Mouse (Mus musculus) limb, embryonic 12.5 days (tissue): ENCODE results near the gene Nrl. TPM values are rescaled to one million over a fixed set of nuclear protein-coding genes. Genes with fewer than 3 reads are reported as not detected.

Experiments
- ATAC-seq: fragments of 200-750 bp; cut with Nextera tagmentation; 2 replicates; pipeline ENCODE4 v1.8.0; 2017; ENCODE audit warnings: low read depth, moderate TSS enrichment; ENCODE audit not compliant: insufficient number of reproducible peaks, insufficient read depth, low FRiP score, low TSS enrichment
- H3K27ac ChIP-seq: fragments of 300-500 bp; sonication (generic); 2 replicates; pipeline ENCODE4 v1.5.1; 2016; ENCODE audit warnings: mild to moderate bottlenecking, moderate library complexity
- H3K27me3 ChIP-seq: fragments of 300-500 bp; sonication (generic); 2 replicates; pipeline ENCODE4 v1.6.1; 2016; ENCODE audit warnings: mild to moderate bottlenecking, moderate library complexity
- H3K36me3 ChIP-seq: fragments of 300-500 bp; sonication (generic); 2 replicates; pipeline ENCODE4 v1.6.1; 2016; ENCODE audit warnings: mild to moderate bottlenecking, moderate library complexity
- H3K4me1 ChIP-seq: fragments of 300-500 bp; sonication (generic); replicated peaks from 2 replicates; pipeline ENCODE4 v1.6.1; 2016
- H3K4me2 ChIP-seq: fragments of 300-500 bp; sonication (generic); 2 replicates; pipeline ENCODE4 v1.6.1; 2016; ENCODE audit warnings: mild to moderate bottlenecking, moderate library complexity
- H3K4me3 ChIP-seq: fragments of 300-500 bp; sonication (generic); replicated peaks from 2 replicates; pipeline ENCODE4 v1.5.1; 2016; ENCODE audit warnings: mild to moderate bottlenecking
- H3K9ac ChIP-seq: fragments of 300-500 bp; sonication (generic); replicated peaks from 2 replicates; pipeline ENCODE4 v1.6.1; 2016; ENCODE audit warnings: mild to moderate bottlenecking, moderate library complexity
- H3K9me3 ChIP-seq: fragments of 300-500 bp; sonication (generic); 2 replicates; pipeline ENCODE4 v1.6.1; 2016; ENCODE audit warnings: mild to moderate bottlenecking, moderate library complexity
- WGBS: fragments of 180-500 bp; shearing (Covaris S2); methylation state at CpG from one replicate; pipeline ENCODE4 v1.1.7; 2016; 5-methylcytosine and 5-hydroxymethylcytosine counted together
- polyA plus RNA-seq: library from polyadenylated mRNA; unstranded; fragments of >200 nt; fragmentation: Nextera tagmentation; extraction: Ambion mirVana; gene quantifications from 2 replicates; pipeline ENCODE4 v1.2.1, GENCODE M21; 2016

The Nrl gene
- polyA plus RNA-seq, 1 experiment from 2014 or later: not detected

- Histone ChIP-seq H3K9me3 (no peaks in the 10 kb centered on the region), H3K4me3 (no peak overlapping the region), H3K36me3 (no peaks in the 10 kb centered on the region), H3K4me2 (no peak overlapping the region), H3K27me3 (peaks cover 30% of the 10 kb centered on the region), H3K27ac (no peak overlapping the region), H3K9ac (no peak overlapping the region), H3K4me1 (peaks cover 9% of the 10 kb centered on the region; the same call in 1 of the 2 replicates)
- 52% methylated on average over 7 of the region's 7 CpGs for WGBS
- no peak for ATAC-seq
These were observed 17.0 kb downstream of the Nrl start for GRCm38 (mm10) chr14:55507801-55508200.

- WGBS: 82% methylated on average over 9 of the region's 9 CpGs
- no peaks in the 10 kb centered on the region for H3K9me3 ChIP-seq
- H3K4me3 ChIP-seq: no peak overlapping the region
- ATAC-seq: no peak
- peaks cover 6% of the 10 kb centered on the region; the same call in 1 of the 2 replicates for H3K4me1 ChIP-seq
- no peaks in the 10 kb centered on the region for H3K36me3 ChIP-seq
- no peak overlapping the region for H3K9ac ChIP-seq
- H3K4me2 ChIP-seq: no peak overlapping the region
- H3K27ac ChIP-seq: no peak overlapping the region
- peaks cover 12% of the 10 kb centered on the region for H3K27me3 ChIP-seq
These were observed 19.2 kb downstream of the Nrl start for GRCm38 (mm10) chr14:55505612-55506011.

- Histone ChIP-seq H3K4me1 (0 out of 2 replicates have a peak, but pooled peaks cover 3% of the 10 kb centered on the region), H3K36me3 (0 out of 2 replicates have a peak, but pooled peaks cover 13% of the 10 kb centered on the region), H3K4me3 (no peak overlapping the region), H3K27ac (no peak overlapping the region), H3K27me3 (no peaks in the 10 kb centered on the region), H3K9ac (no peak overlapping the region; the same call in 1 of the 2 replicates), H3K4me2 (no peak overlapping the region), H3K9me3 (no peaks in the 10 kb centered on the region)
- 30% methylated on average over 6 of the region's 6 CpGs for WGBS
- 0 out of 2 replicates have a peak, but pooled peaks have one; percentile 43 for ATAC-seq
These were observed 27.3 kb downstream of the Nrl start for GRCm38 (mm10) chr14:55497449-55497821.

GRCm38 (mm10) chr14:55496761-55497448 lies 27.9 kb downstream of the Nrl start:
- no peak overlapping the region for H3K9ac ChIP-seq
- H3K4me3 ChIP-seq: no peak overlapping the region
- no peak overlapping the region for H3K27ac ChIP-seq
- no peak overlapping the region for H3K4me2 ChIP-seq
- no peaks in the 10 kb centered on the region for H3K9me3 ChIP-seq
- H3K36me3 ChIP-seq: 0 out of 2 replicates have a peak, but pooled peaks cover 13% of the 10 kb centered on the region
- no peak for ATAC-seq
- peaks cover 7% of the 10 kb centered on the region for H3K4me1 ChIP-seq
- H3K27me3 ChIP-seq: no peaks in the 10 kb centered on the region
- WGBS: 76% methylated on average over 16 of the region's 16 CpGs

- no peak overlapping the region for H3K4me2 ChIP-seq
- H3K27me3 ChIP-seq: no peaks in the 10 kb centered on the region
- no peak overlapping the region for H3K4me3 ChIP-seq
- H3K4me1 ChIP-seq: peaks cover 13% of the 10 kb centered on the region
- H3K9ac ChIP-seq: no peak overlapping the region
- H3K9me3 ChIP-seq: no peaks in the 10 kb centered on the region
- H3K36me3 ChIP-seq: 0 out of 2 replicates have a peak, but pooled peaks cover 13% of the 10 kb centered on the region
- WGBS: 74% methylated on average over 20 of the region's 20 CpGs
- no peak for ATAC-seq
- no peak overlapping the region for H3K27ac ChIP-seq
These were observed 29.1 kb downstream of the Nrl start for GRCm38 (mm10) chr14:55495509-55496240.

- H3K4me2 ChIP-seq: peak overlapping the region; percentile 94; the same call in 1 of the 2 replicates
- no peaks in the 10 kb centered on the region for H3K9me3 ChIP-seq
- no peak overlapping the region for H3K27ac ChIP-seq
- ATAC-seq: 0 out of 2 replicates have a peak, but pooled peaks have one; percentile 1
- peaks cover 10% of the 10 kb centered on the region for H3K4me1 ChIP-seq
- peak overlapping the region; percentile 75; the same call in 1 of the 2 replicates for H3K9ac ChIP-seq
- H3K36me3 ChIP-seq: peaks cover 24% of the 10 kb centered on the region
- WGBS: 36% methylated on average over 3 of the region's 3 CpGs
- H3K4me3 ChIP-seq: peak overlapping the region; percentile 77; the same call in 1 of the 2 replicates
- H3K27me3 ChIP-seq: no peaks in the 10 kb centered on the region
These were observed 32.7 kb downstream of the Nrl start for GRCm38 (mm10) chr14:55492103-55492502.

GRCm38 (mm10) chr14:55491291-55491833 lies 33.4 kb downstream of the Nrl start:
- H3K27me3 ChIP-seq: no peaks in the 10 kb centered on the region
- H3K36me3 ChIP-seq: peaks cover 31% of the 10 kb centered on the region
- H3K9ac ChIP-seq: peak overlapping the region; percentile 75
- peaks cover 10% of the 10 kb centered on the region for H3K4me1 ChIP-seq
- peak overlapping the region; percentile 77 for H3K4me3 ChIP-seq
- peak overlapping the region; percentile 94 for H3K4me2 ChIP-seq
- no peaks in the 10 kb centered on the region for H3K9me3 ChIP-seq
- peak overlapping the region; percentile 62 for H3K27ac ChIP-seq
- ATAC-seq: peak; percentile 40
- under 1% methylated on average over 26 of the region's 30 CpGs for WGBS

GRCm38 (mm10) chr14:55490361-55491201 lies 34.2 kb downstream of the Nrl start, which contains the start of gene Carmil3:
Gene Carmil3 (plus strand): TSS chr14:55490651.
- H3K4me2 ChIP-seq: peak within 1 kb of the TSS; percentile 94
- peak; percentile 76 for ATAC-seq
- H3K4me3 ChIP-seq: peak within 1 kb of the TSS; percentile 77
- H3K9ac ChIP-seq: peak within 1 kb of the TSS; percentile 75
- peaks cover 38% of the 10 kb centered on the region for H3K36me3 ChIP-seq
- peak within 1 kb of the TSS; percentile 62 for H3K27ac ChIP-seq
- peaks cover 10% of the 10 kb centered on the region for H3K4me1 ChIP-seq
- H3K9me3 ChIP-seq: no peaks in the 10 kb centered on the region
- H3K27me3 ChIP-seq: no peaks in the 10 kb centered on the region
- under 1% methylated on average over 67 of the region's 68 CpGs for WGBS

GRCm38 (mm10) chr14:55486836-55487235 lies 37.9 kb downstream of the Nrl start:
- Histone ChIP-seq H3K36me3 (peaks cover 41% of the 10 kb centered on the region), H3K9ac (no peak overlapping the region), H3K9me3 (no peaks in the 10 kb centered on the region), H3K4me3 (no peak overlapping the region), H3K27ac (no peak overlapping the region), H3K4me1 (peaks cover 5% of the 10 kb centered on the region), H3K27me3 (no peaks in the 10 kb centered on the region), H3K4me2 (no peak overlapping the region)
- WGBS: 92% methylated on average over 8 of the region's 8 CpGs
- ATAC-seq: no peak

GRCm38 (mm10) chr14:55484430-55485085 lies 40.2 kb downstream of the Nrl start:
- Histone ChIP-seq H3K27ac (no peak overlapping the region), H3K4me3 (no peak overlapping the region), H3K4me2 (no peak overlapping the region), H3K27me3 (no peaks in the 10 kb centered on the region), H3K4me1 (peaks cover 4% of the 10 kb centered on the region; the same call in 1 of the 2 replicates), H3K9me3 (no peaks in the 10 kb centered on the region), H3K9ac (no peak overlapping the region), H3K36me3 (peaks cover 41% of the 10 kb centered on the region)
- 73% methylated on average over 5 of the region's 5 CpGs for WGBS
- ATAC-seq: no peak
